Mouse (Mus musculus) kidney, postnatal 0 days (tissue): ENCODE results near the gene Olfr1225. TPM values are rescaled to one million over a fixed set of nuclear protein-coding genes. Genes with fewer than 3 reads are reported as not detected.

Experiments
- ATAC-seq: fragments of 200-750 bp; cut with Nextera tagmentation; replicated peaks from 2 replicates; pipeline ENCODE4 v1.8.0; 2017; ENCODE audit warnings: low read depth, moderate number of reproducible peaks, moderate TSS enrichment, moderate library complexity; ENCODE audit not compliant: low FRiP score
- DNase-seq: peaks from one replicate; pipeline ENCODE4 v3.0.0-alpha.2; 2016; ENCODE audit warnings: low spot score
- H3K27ac ChIP-seq: fragments of 300-500 bp; sonication (generic); 2 replicates; pipeline ENCODE4 v1.5.1; 2014; ENCODE audit warnings: mild to moderate bottlenecking
- H3K27me3 ChIP-seq: fragments of 300-500 bp; sonication (generic); 2 replicates; pipeline ENCODE4 v1.6.1; 2014; ENCODE audit warnings: low read length, mixed read lengths; ENCODE audit not compliant: insufficient read depth
- H3K36me3 ChIP-seq: fragments of 300-500 bp; sonication (generic); 2 replicates; pipeline ENCODE4 v1.6.1; 2014; ENCODE audit warnings: low read length, mixed read lengths; ENCODE audit not compliant: insufficient read depth
- H3K4me1 ChIP-seq: fragments of 300-500 bp; sonication (generic); replicated peaks from 2 replicates; pipeline ENCODE4 v1.6.1; 2014; ENCODE audit warnings: antibody characterized with exemption, low read length, mixed read lengths; ENCODE audit not compliant: insufficient read depth
- H3K4me2 ChIP-seq: fragments of 300-500 bp; sonication (generic); 2 replicates; pipeline ENCODE4 v1.6.1; 2014; ENCODE audit warnings: mild to moderate bottlenecking, low read length, moderate library complexity, mixed read lengths
- H3K4me3 ChIP-seq: fragments of 300-500 bp; sonication (generic); replicated peaks from 2 replicates; pipeline ENCODE4 v1.5.1; 2014; ENCODE audit warnings: low read depth, low read length
- H3K9ac ChIP-seq: fragments of 300-500 bp; sonication (generic); 2 replicates; pipeline ENCODE4 v1.6.1; 2014; ENCODE audit warnings: low read depth, low read length
- H3K9me3 ChIP-seq: fragments of 300-500 bp; sonication (generic); replicated peaks from 2 replicates; pipeline ENCODE4 v1.6.1; 2016; ENCODE audit warnings: low read length, inconsistent platforms, mixed read lengths
- CTCF ChIP-seq: IDR thresholded peaks from 2 replicates; pipeline ENCODE4 v1.5.1; 2016; ENCODE audit warnings: antibody characterized with exemption, low read depth, mild to moderate bottlenecking, moderate library complexity
- WGBS: fragments of 180-500 bp; shearing (Covaris S2); extraction: QIAGEN DNeasy Blood & Tissue Kit; methylation state at CpG from one replicate; pipeline ENCODE4 v1.1.7; 2014; 5-methylcytosine and 5-hydroxymethylcytosine counted together
- polyA plus RNA-seq: library from polyadenylated mRNA; unstranded; fragments of >200 nt; fragmentation: Nextera tagmentation; extraction: Ambion mirVana; gene quantifications from 2 replicates; pipeline ENCODE4 v1.2.1, GENCODE M21; 2015

Olfr1225 gene
- polyA plus RNA-seq, 1 experiment from 2014 or later: not detected

DNA sequence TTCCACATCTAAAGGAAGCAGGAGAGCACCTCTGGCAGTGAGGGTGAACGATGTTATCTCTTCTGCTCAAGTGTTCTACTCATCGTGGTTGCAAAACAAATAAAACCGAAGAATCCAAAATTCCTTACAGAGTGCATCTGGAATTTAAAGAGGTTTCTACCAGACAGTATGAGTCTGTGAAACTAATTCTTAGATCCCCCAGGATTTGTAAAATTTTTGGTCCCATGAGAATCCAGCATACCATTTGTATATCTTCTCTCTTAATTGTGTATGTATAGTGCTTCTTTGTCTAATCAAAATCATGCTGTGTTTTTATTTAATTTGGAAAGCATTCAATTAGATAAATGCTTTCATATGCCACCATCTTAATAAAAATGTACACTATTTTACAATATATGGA, 41.5 kb downstream of the Olfr1225 start, which contains the start of gene Olfr1222:
Gene Olfr1222 (minus strand): TSS at position 101 of the 400 bp plus-strand sequence.
- ATAC-seq (no peak), DNase-seq (no peak)
- Histone ChIP-seq H3K27ac (no peak within 1 kb of the TSS), H3K4me1 (no peaks in the 10 kb centered on the region), H3K36me3 (no peaks in the 10 kb centered on the region), H3K9ac (no peak within 1 kb of the TSS), H3K9me3 (no peaks in the 10 kb centered on the region), H3K4me3 (no peak within 1 kb of the TSS), H3K27me3 (no peaks in the 10 kb centered on the region), H3K4me2 (no peak within 1 kb of the TSS)
- no peak for TF ChIP-seq CTCF
- 76% methylated on average over 3 of the region's 3 CpGs for WGBS

Other genes with a start within 250 kb of the Olfr1225 start
- gene Olfr1211, start 236.6 kb downstream of the Olfr1225 start, polyA plus RNA-seq: not detected in 2 replicates
- gene Olfr1212, start 220.7 kb downstream of the Olfr1225 start, polyA plus RNA-seq: not detected in 2 replicates
- gene Gm13762, start 194.4 kb downstream of the Olfr1225 start, polyA plus RNA-seq: not detected in 2 replicates
- not detected in 2 replicates for gene Olfr1214, start 182.0 kb downstream of the Olfr1225 start, polyA plus RNA-seq
- not detected in 2 replicates for gene Olfr1215, start 167.7 kb downstream of the Olfr1225 start, polyA plus RNA-seq
- gene Olfr1216, start 156.3 kb downstream of the Olfr1225 start, polyA plus RNA-seq: not detected in 2 replicates
- gene Olfr1217, start 142.6 kb downstream of the Olfr1225 start, polyA plus RNA-seq: not detected in 2 replicates
- not detected in 2 replicates for gene Olfr1218, start 113.5 kb downstream of the Olfr1225 start, polyA plus RNA-seq
- not detected in 2 replicates for gene Olfr1219, start 91.2 kb downstream of the Olfr1225 start, polyA plus RNA-seq
- not detected in 2 replicates for gene Olfr1220, start 67.8 kb downstream of the Olfr1225 start, polyA plus RNA-seq
- not detected in 2 replicates for gene Olfr1221, start 57.4 kb downstream of the Olfr1225 start, polyA plus RNA-seq
- not detected in 2 replicates for gene Olfr1222, start 41.6 kb downstream of the Olfr1225 start, polyA plus RNA-seq
- gene Olfr1223, start 23.1 kb downstream of the Olfr1225 start, polyA plus RNA-seq: not detected in 2 replicates
- not detected in 2 replicates for gene Olfr1224-ps1, start 10.6 kb downstream of the Olfr1225 start, polyA plus RNA-seq
- gene Olfr1226, start 25.4 kb upstream of the Olfr1225 start, polyA plus RNA-seq: not detected in 2 replicates
- not detected in 2 replicates for gene Olfr1228, start 79.4 kb upstream of the Olfr1225 start, polyA plus RNA-seq
- gene Olfr1229, start 113.3 kb upstream of the Olfr1225 start, polyA plus RNA-seq: not detected in 2 replicates
- not detected in 2 replicates for gene Olfr1230, start 122.6 kb upstream of the Olfr1225 start, polyA plus RNA-seq
- not detected in 2 replicates for gene Olfr1231, start 132.4 kb upstream of the Olfr1225 start, polyA plus RNA-seq
- not detected in 2 replicates for gene Olfr1232, start 155.0 kb upstream of the Olfr1225 start, polyA plus RNA-seq
- gene Olfr1233, start 167.7 kb upstream of the Olfr1225 start, polyA plus RNA-seq: not detected in 2 replicates
- not detected in 2 replicates for gene Olfr1234, start 190.2 kb upstream of the Olfr1225 start, polyA plus RNA-seq
- gene Olfr1238, start 235.0 kb upstream of the Olfr1225 start, polyA plus RNA-seq: not detected in 2 replicates
- gene Olfr1239, start 245.7 kb upstream of the Olfr1225 start, polyA plus RNA-seq: not detected in 2 replicates